Mouse (Mus musculus) lung, adult 18-20 months (tissue): ENCODE results near the gene Zdhhc7.

Experiments
- DNase-seq, 2 experiments: peaks; one replicate each; pipeline ENCODE4 v3.0.0; 2022; ENCODE audit warnings: mixed read lengths in 2 of 2

Gene Zdhhc7

GRCm38 (mm10) chr8:120032549-120033208 is 68.6 kb downstream of the Zdhhc7 start:
- DNase-seq: no peak
